Mouse (Mus musculus) hindbrain, embryonic 14.5 days (tissue): Measurements from ENCODE around the gene Slc38a10. TPM values are rescaled to one million over a fixed set of nuclear protein-coding genes. Genes with fewer than 3 reads are reported as not detected.

Experiments
- ATAC-seq: fragments of 200-750 bp; cut with Nextera tagmentation; 2 replicates; pipeline ENCODE4 v1.8.0; 2017; ENCODE audit warnings: moderate number of reproducible peaks, mild to moderate bottlenecking, moderate TSS enrichment, moderate library complexity; ENCODE audit not compliant: low FRiP score
- DNase-seq: peaks from one replicate; pipeline ENCODE4 v3.0.0-alpha.2; 2015; ENCODE audit warnings: low spot score
- H3K27ac ChIP-seq: fragments of 300-500 bp; sonication (generic); 2 replicates; pipeline ENCODE4 v1.5.1; 2014; ENCODE audit warnings: mild to moderate bottlenecking, moderate library complexity
- H3K27me3 ChIP-seq: fragments of 300-500 bp; sonication (generic); 2 replicates; pipeline ENCODE4 v1.6.1; 2014; ENCODE audit warnings: mild to moderate bottlenecking, low read length, mixed read lengths; ENCODE audit not compliant: control insufficient read depth, insufficient read depth
- H3K36me3 ChIP-seq: fragments of 300-500 bp; sonication (generic); replicated peaks from 2 replicates; pipeline ENCODE4 v1.6.1; 2014; ENCODE audit not compliant: control insufficient read depth, insufficient read depth
- H3K4me1 ChIP-seq: fragments of 300-500 bp; sonication (generic); replicated peaks from 2 replicates; pipeline ENCODE4 v1.6.1; 2014; ENCODE audit warnings: antibody characterized with exemption, low read length, mixed read lengths; ENCODE audit not compliant: control insufficient read depth, insufficient read depth
- H3K4me2 ChIP-seq: fragments of 300-500 bp; sonication (generic); replicated peaks from 2 replicates; pipeline ENCODE4 v1.6.1; 2014; ENCODE audit warnings: mild to moderate bottlenecking, moderate library complexity
- H3K4me3 ChIP-seq: fragments of 300-500 bp; sonication (generic); replicated peaks from 2 replicates; pipeline ENCODE4 v1.5.1; 2014; ENCODE audit warnings: mild to moderate bottlenecking, low read length
- H3K9ac ChIP-seq: fragments of 300-500 bp; sonication (generic); 2 replicates; pipeline ENCODE4 v1.6.1; 2014
- H3K9me3 ChIP-seq: fragments of 300-500 bp; sonication (generic); 2 replicates; pipeline ENCODE4 v1.6.1; 2016; ENCODE audit warnings: low read length; ENCODE audit not compliant: control insufficient read depth
- WGBS: fragments of 180-500 bp; shearing (Covaris S2); extraction: QIAGEN DNeasy Blood & Tissue Kit; methylation state at CpG from one replicate; pipeline ENCODE4 v1.1.7; 2014; 5-methylcytosine and 5-hydroxymethylcytosine counted together
- polyA plus RNA-seq: library from polyadenylated mRNA; unstranded; fragments of >200 nt; fragmentation: Nextera tagmentation; extraction: Ambion mirVana; gene quantifications from 2 replicates; pipeline ENCODE4 v1.2.1, GENCODE M21; 2014

Gene Slc38a10
- polyA plus RNA-seq: 92.9 and 93.8 TPM in 2 replicates

GRCm38 (mm10) chr11:120151113-120151494, at the start of gene Slc38a10:
TSS of gene Slc38a10 (minus strand) at chr11:120151346.
- H3K27me3 ChIP-seq: no peaks in the 10 kb centered on the region
- peak within 1 kb of the TSS; percentile 87 for H3K4me2 ChIP-seq
- WGBS: 0% methylated on average over 28 of the region's 28 CpGs
- peak within 1 kb of the TSS; percentile 88 for H3K9ac ChIP-seq
- H3K4me3 ChIP-seq: peak within 1 kb of the TSS; percentile 89
- DNase-seq (peak; percentile 100), ATAC-seq (peak; percentile 98)
- no peaks in the 10 kb centered on the region for H3K9me3 ChIP-seq
- no peaks in the 10 kb centered on the region; the same call in 1 of the 2 replicates for H3K36me3 ChIP-seq
- H3K4me1 ChIP-seq: peaks cover 16% of the 10 kb centered on the region
- H3K27ac ChIP-seq: peak within 1 kb of the TSS; percentile 83

- Histone ChIP-seq H3K4me1 (0 out of 2 replicates have a peak, but pooled peaks cover 5% of the 10 kb centered on the region), H3K4me3 (no peak overlapping the region), H3K4me2 (no peak overlapping the region), H3K9ac (no peak overlapping the region), H3K27ac (no peak overlapping the region), H3K36me3 (no peaks in the 10 kb centered on the region), H3K27me3 (no peaks in the 10 kb centered on the region), H3K9me3 (no peaks in the 10 kb centered on the region)
- no peak for DNase-seq
- 68% methylated on average over 6 of the region's 6 CpGs for WGBS
- ATAC-seq: no peak
These were observed 49.5 kb upstream of the Slc38a10 start for GRCm38 (mm10) chr11:120200621-120201020.

- Histone ChIP-seq H3K27me3 (no peaks in the 10 kb centered on the region), H3K27ac (no peak overlapping the region), H3K9ac (no peak overlapping the region), H3K4me3 (no peak overlapping the region), H3K4me1 (0 out of 2 replicates have a peak, but pooled peaks cover 5% of the 10 kb centered on the region), H3K9me3 (no peaks in the 10 kb centered on the region), H3K4me2 (no peak overlapping the region), H3K36me3 (no peaks in the 10 kb centered on the region)
- DNase-seq: no peak
- 75% methylated on average over 7 of the region's 7 CpGs for WGBS
- no peak for ATAC-seq
These were observed 48.6 kb upstream of the Slc38a10 start for GRCm38 (mm10) chr11:120199766-120200165.

GRCm38 (mm10) chr11:120198831-120199230, 47.7 kb upstream of the Slc38a10 start:
- DNase-seq: no peak
- Histone ChIP-seq H3K4me1 (0 out of 2 replicates have a peak, but pooled peaks cover 5% of the 10 kb centered on the region), H3K27me3 (no peaks in the 10 kb centered on the region), H3K9me3 (no peaks in the 10 kb centered on the region), H3K4me3 (no peak overlapping the region), H3K36me3 (no peaks in the 10 kb centered on the region), H3K27ac (no peak overlapping the region), H3K4me2 (no peak overlapping the region), H3K9ac (no peak overlapping the region)
- ATAC-seq: no peak
- 20% methylated on average over 13 of the region's 13 CpGs for WGBS

- DNase-seq (no peak), ATAC-seq (no peak)
- peak overlapping the region; percentile 69 for H3K4me3 ChIP-seq
- H3K9ac ChIP-seq: peak overlapping the region; percentile 98
- H3K4me1 ChIP-seq: peaks cover 21% of the 10 kb centered on the region
- H3K36me3 ChIP-seq: no peaks in the 10 kb centered on the region
- 37% methylated on average over 14 of the region's 14 CpGs for WGBS
- H3K27ac ChIP-seq: peak overlapping the region; percentile 78
- no peaks in the 10 kb centered on the region for H3K27me3 ChIP-seq
- no peaks in the 10 kb centered on the region for H3K9me3 ChIP-seq
- H3K4me2 ChIP-seq: peak overlapping the region; percentile 98
These were observed 39.6 kb upstream of the Slc38a10 start for GRCm38 (mm10) chr11:120190526-120191412.

- no peaks in the 10 kb centered on the region for H3K9me3 ChIP-seq
- peaks cover 32% of the 10 kb centered on the region for H3K4me1 ChIP-seq
- under 1% methylated on average over 60 of the region's 68 CpGs for WGBS
- ATAC-seq (peak; percentile 95), DNase-seq (peak; percentile 97)
- peak overlapping the region; percentile 98 for H3K4me2 ChIP-seq
- peak overlapping the region; percentile 69 for H3K4me3 ChIP-seq
- H3K36me3 ChIP-seq: no peaks in the 10 kb centered on the region
- no peaks in the 10 kb centered on the region for H3K27me3 ChIP-seq
- H3K27ac ChIP-seq: peak overlapping the region; percentile 97
- peak overlapping the region; percentile 98 for H3K9ac ChIP-seq
These were observed 38.5 kb upstream of the Slc38a10 start for GRCm38 (mm10) chr11:120189459-120190312.

- Histone ChIP-seq H3K27me3 (no peaks in the 10 kb centered on the region), H3K9ac (peak overlapping the region; percentile 98), H3K27ac (peak overlapping the region; percentile 97), H3K36me3 (no peaks in the 10 kb centered on the region), H3K4me2 (peak overlapping the region; percentile 98), H3K9me3 (no peaks in the 10 kb centered on the region), H3K4me1 (peaks cover 41% of the 10 kb centered on the region), H3K4me3 (peak overlapping the region; percentile 69)
- WGBS: under 1% methylated on average over 40 of the region's 41 CpGs
- DNase-seq (peak; percentile 64), ATAC-seq (no peak)
These were observed 37.6 kb upstream of the Slc38a10 start for GRCm38 (mm10) chr11:120188481-120189441.

GRCm38 (mm10) chr11:120188102-120188480, 36.9 kb upstream of the Slc38a10 start:
- Histone ChIP-seq H3K4me2 (peak overlapping the region; percentile 98), H3K4me1 (peaks cover 48% of the 10 kb centered on the region), H3K4me3 (peak overlapping the region; percentile 69), H3K36me3 (no peaks in the 10 kb centered on the region), H3K27ac (peak overlapping the region; percentile 97), H3K9me3 (no peaks in the 10 kb centered on the region), H3K9ac (peak overlapping the region; percentile 98), H3K27me3 (no peaks in the 10 kb centered on the region)
- WGBS: under 1% methylated on average over 24 of the region's 24 CpGs
- ATAC-seq (no peak), DNase-seq (no peak)
